Mouse (Mus musculus) thymus, postnatal 4 days (tissue): ENCODE measurements around the gene C1qa.

Experiments used
- DNase-seq: peaks from one replicate; pipeline ENCODE4 v3.0.0; 2021

C1qa gene

DNA sequence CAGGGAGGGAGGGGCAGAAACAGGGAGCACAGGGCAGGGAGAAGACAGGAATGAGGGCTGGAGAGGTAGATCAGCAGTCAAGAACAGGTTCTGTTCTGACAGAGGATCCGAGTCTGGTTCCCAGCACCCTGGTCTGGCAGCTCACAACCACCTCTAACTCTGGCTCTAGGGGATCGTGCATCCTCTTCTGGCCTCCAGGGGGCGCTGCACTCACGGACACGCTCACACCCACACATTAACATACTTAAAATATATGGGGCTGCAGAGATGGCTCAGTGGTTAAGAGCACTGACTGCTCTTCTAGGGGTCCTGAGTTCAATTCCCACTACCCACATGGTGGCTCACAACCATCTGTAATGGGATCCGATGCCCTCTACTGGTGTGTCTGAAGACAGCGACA, 38.6 kb downstream of the C1qa start:
- DNase-seq = peak; percentile 24

DNA sequence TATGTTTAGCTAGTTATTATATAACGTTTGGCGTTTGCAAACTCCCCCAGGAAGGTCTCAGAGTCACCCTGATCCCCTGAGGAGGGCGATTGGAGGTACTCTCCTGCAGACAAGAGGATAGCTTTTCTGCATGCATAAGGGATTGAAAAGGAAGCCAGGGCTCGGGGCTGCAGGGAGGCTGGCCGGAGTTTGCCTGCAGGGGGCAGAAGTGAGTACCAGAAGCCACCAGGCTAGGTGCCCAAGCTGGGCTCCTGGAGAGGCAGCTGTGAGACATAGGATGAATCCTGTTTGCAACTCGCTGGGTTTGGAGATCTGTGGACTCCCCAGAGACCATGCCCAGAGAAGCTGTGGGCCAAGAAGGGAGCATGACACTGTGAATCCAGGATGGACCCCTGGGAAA, 43.5 kb downstream of the C1qa start:
- DNase-seq = peak; percentile 71

DNA sequence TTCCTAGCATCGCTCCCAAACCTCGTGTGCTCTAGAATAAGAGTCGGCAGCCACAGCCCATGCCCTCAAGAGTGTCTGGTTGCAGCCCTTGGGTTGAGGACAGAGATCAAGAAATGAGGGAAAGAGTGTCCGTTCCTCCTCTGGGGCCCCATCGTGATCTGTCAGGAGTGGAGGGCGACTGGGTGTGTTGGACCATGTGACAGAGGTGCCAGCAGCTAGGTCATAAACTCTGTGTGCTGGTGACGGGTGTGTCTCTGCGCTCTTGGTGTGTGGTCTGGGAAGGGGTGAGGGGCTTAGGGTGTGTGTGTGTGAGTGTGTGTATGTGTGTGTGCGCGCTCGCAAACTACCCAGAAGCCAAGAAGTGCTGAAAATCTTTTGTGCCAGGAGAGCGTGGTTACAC, 45.6 kb downstream of the C1qa start:
- no peak for DNase-seq

DNA sequence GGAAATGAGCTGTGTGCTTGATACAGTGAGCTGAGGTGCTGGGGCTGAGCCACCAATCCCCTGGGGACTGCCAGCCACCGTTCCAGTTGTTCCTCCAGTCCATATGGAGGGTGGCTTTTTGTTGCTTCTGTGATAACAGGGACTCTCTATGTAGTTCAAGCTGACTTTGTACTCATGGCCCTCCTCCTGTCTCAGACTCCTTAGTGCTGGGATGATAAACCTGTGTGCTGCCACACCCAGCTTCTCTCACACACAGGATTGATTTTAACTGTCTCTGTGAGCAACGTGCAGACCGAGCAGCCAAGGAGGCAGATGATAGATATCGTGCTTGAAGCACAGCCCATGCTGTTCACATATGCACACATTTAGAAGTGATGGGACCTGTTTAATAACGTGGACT, 46.5 kb downstream of the C1qa start:
- DNase-seq = no peak

DNA sequence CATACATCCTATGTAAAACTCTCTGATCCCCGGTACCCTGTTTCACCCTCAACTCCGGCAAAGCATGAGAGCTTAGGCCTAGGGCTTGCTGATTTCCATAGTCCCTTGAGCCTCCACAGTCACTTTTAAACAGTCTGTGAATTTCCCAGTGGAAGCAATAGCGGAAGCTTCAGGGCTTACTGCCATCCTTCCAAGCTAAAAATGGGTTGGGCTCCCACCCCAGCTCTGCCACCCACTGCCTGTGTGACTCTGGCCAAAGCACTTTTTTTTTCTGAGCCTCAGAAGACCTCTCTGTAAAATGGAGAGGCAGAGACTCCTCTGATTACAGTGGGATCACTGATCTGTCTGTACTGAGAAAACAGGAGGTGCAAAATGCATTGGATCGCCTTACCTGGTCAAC, 50.0 kb downstream of the C1qa start:
- DNase-seq = no peak

DNA sequence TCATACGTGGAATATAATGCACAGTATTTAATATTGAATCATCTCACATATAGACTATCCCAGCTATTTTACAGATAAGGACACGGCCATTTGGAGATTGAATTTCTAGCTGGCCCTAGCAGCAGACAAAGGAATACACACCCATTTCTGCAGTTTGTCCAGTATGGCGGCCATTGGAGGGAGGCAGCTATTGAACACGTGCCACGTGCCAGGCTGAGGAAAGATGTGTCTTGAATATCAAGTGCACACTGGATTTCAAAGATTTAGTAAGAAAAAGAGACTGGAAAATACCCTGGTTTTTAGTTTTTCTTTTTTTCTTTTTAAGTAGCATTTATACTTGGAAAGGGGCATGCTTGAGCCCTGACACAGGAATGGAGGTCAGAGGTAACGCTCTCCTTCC, 51.4 kb downstream of the C1qa start:
- no peak for DNase-seq
